Mouse (Mus musculus) C2C12 (cell line): ENCODE results near the gene Hyal3.

ENCODE experiments used
- CEBPB ChIP-seq: IDR thresholded peaks from one replicate; pipeline ENCODE4 v1.6.1; 2011; ENCODE audit warnings: low read depth, mild to moderate bottlenecking, control low read depth, moderate library complexity
- CTCF ChIP-seq: IDR thresholded peaks from one replicate; pipeline ENCODE4 v1.5.1; 2011; ENCODE audit not compliant: control insufficient read depth, insufficient read depth, insufficient read length

DNA sequence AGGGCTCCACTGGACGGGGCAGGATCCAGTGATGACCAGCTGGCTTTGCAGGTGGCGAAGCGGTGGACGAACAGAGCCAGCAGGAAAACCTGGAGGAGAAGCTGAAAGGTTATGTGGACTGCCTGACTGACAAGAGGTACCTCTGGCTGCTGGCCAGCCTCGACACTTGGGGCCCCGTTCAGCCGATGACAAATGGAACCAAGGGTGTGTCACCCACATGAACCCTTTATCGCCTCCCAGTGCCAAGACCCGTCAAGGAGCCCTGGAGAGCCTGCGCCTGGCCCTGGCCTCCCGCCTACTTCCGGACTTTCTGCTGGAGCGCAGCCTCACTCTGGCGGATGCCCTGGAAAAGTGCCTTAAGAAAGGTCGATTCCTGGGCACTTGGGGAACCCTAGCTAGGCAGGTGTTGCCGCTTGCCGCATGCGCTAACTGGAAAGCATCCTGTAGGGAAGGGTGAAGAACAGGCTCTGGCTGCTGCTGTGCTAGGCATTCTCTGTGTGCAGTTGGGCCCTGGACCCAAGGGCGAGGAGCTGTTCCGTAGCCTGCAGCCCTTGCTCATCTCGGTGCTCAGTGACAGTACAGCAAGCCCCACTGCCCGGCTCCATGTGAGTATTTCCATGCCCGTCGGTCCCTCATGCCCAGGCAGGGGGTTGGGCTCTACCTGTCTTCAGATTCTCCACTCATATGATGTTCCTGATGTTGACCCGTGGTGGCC, 9.6 kb downstream of the Hyal3 start:
- TF ChIP-seq CTCF: no peak
- no peak for TF ChIP-seq CEBPB
